Comparison of ENCODE assay signal across 8 mouse cellular contexts in the genomic region with DNA sequence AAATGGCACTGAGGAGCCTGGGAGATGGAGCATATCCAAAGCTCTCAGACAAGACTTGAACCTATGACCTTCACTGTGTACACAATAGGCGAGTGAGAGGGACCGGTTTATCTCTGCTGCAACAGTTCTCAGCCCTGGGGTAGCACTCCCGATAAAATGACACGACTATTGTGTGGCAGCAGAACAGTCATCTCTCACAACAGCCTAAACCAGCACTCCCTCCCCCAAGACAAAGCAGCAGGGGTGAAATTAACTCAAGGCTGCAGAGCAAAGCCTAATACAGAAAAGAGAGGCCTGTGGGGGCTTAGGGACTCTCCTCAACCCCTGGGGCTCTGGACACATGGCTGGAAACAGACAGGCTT. TPM values are rescaled to one million over a fixed set of nuclear protein-coding genes. Genes with fewer than 3 reads are reported as not detected.
DNase-seq lines count a peak whose midpoint lies in the region; ATAC-seq and TF ChIP-seq lines count a peak whose summit lies in the region.

No protein-coding gene starts in this region.

- ATAC-seq in forebrain, embryonic 11.5 days (replicated peaks; ENCODE audit: low FRiP score) = peak; percentile 57
- ATAC-seq in limb, embryonic 14.5 days (ENCODE audit: low FRiP score, low read depth) = no peak

- peak overlapping the region; percentile 99 for H3K9ac ChIP-seq in forebrain, embryonic 11.5 days (ENCODE audit: low read length)
- peak overlapping the region; percentile 99 for H3K9ac ChIP-seq in limb, embryonic 14.5 days (ENCODE audit: low read depth, low read length, severe bottlenecking)

- peak overlapping the region; percentile 89 for H3K27ac ChIP-seq in left cerebral cortex, adult 2 months
- H3K27ac ChIP-seq in bone marrow macrophage, adult 2 months (ENCODE audit: insufficient read depth, low read depth, low read length) = no peak overlapping the region
- peak overlapping the region; percentile 99 for H3K27ac ChIP-seq in forebrain, embryonic 11.5 days (ENCODE audit: low read depth, low read length)
- H3K27ac ChIP-seq in limb, embryonic 14.5 days (replicated peaks; ENCODE audit: low read depth, low read length) = peak overlapping the region; percentile 99

- intact Hi-C loops in left cerebral cortex, adult 2 months (cut with DNase I) = loop anchor here (5.0 kb wide), 2 partner anchors 34 to 129 kb away; no protein-coding TSS in a partner anchor
- intact Hi-C loops in left cerebral cortex, postnatal 36 days (cut with DNase I) = loop anchor here (5.0 kb wide), 3 partner anchors 39 to 129 kb away; no protein-coding TSS in a partner anchor

- no peak for DNase-seq in left cerebral cortex, adult 2 months (ENCODE audit: extremely low spot score in 1 of 2, low spot score in 2 of 2)
- no peak for DNase-seq in left cerebral cortex, postnatal 36 days (ENCODE audit: low spot score in 2 of 2)
- peak; percentile 67 for DNase-seq in forebrain, embryonic 11.5 days (ENCODE audit: low spot score)
- no peak for DNase-seq in limb, embryonic 14.5 days (ENCODE audit: low spot score)
- peak; percentile 30 for DNase-seq in naive thymus-derived CD4-positive, alpha-beta T cell, adult 2 months (ENCODE audit: low read depth)
- DNase-seq in right cerebral cortex, postnatal 4 days = no peak
- no peak for DNase-seq in ovary, postnatal 36 days (ENCODE audit: low spot score)

- TF ChIP-seq POLR2A in bone marrow macrophage, adult 2 months (IDR thresholded peaks at IDR 0.05; ENCODE audit: borderline replicate concordance, low read depth, low read length) = no peak
- TF ChIP-seq POLR2A in limb, embryonic 14.5 days (IDR thresholded peaks at IDR 0.05; ENCODE audit: borderline replicate concordance, extremely low read depth, insufficient read depth, insufficient read length) = no peak

- peak overlapping the region; percentile 92 for H3K4me3 ChIP-seq in left cerebral cortex, adult 2 months
- peak overlapping the region; percentile 61 for H3K4me3 ChIP-seq in bone marrow macrophage, adult 2 months (ENCODE audit: insufficient read depth, low read length)
- H3K4me3 ChIP-seq in forebrain, embryonic 11.5 days (ENCODE audit: low read depth, low read length) = peak overlapping the region; percentile 93
- H3K4me3 ChIP-seq in limb, embryonic 14.5 days (replicated peaks; ENCODE audit: low read length) = peak overlapping the region; percentile 91

- H3K36me3 ChIP-seq in forebrain, embryonic 11.5 days (ENCODE audit: control insufficient read depth, insufficient read depth, low read length) = no peaks in the 10 kb centered on the region
- H3K36me3 ChIP-seq in limb, embryonic 14.5 days (ENCODE audit: control insufficient read depth, insufficient read depth, low read length) = no peaks in the 10 kb centered on the region

- WGBS in forebrain, embryonic 11.5 days = 0% methylated on average over 4 of the region's 4 CpGs
- WGBS in limb, embryonic 14.5 days = 4% methylated on average over 4 of the region's 4 CpGs

- H3K4me2 ChIP-seq in forebrain, embryonic 11.5 days (ENCODE audit: low read depth, low read length, severe bottlenecking) = peak overlapping the region; percentile 63
- peak overlapping the region; percentile 61 for H3K4me2 ChIP-seq in limb, embryonic 14.5 days (replicated peaks; ENCODE audit: low read depth, low read length, severe bottlenecking)

- peaks cover 41% of the 10 kb centered on the region for H3K4me1 ChIP-seq in bone marrow macrophage, adult 2 months (ENCODE audit: control insufficient read depth, insufficient read depth, low read length)
- H3K4me1 ChIP-seq in forebrain, embryonic 11.5 days (replicated peaks; ENCODE audit: control insufficient read depth, insufficient read depth, low read length) = peaks cover 10% of the 10 kb centered on the region
- peaks cover 14% of the 10 kb centered on the region for H3K4me1 ChIP-seq in limb, embryonic 14.5 days (ENCODE audit: control insufficient read depth, insufficient read depth, low read length)

- H3K27me3 ChIP-seq in forebrain, embryonic 11.5 days (ENCODE audit: control insufficient read depth, insufficient read depth, low read length) = no peaks in the 10 kb centered on the region
- no peaks in the 10 kb centered on the region for H3K27me3 ChIP-seq in limb, embryonic 14.5 days (ENCODE audit: control insufficient read depth, insufficient read depth, low read length)

- H3K9me3 ChIP-seq in forebrain, embryonic 11.5 days (ENCODE audit: control insufficient read depth, low read length) = no peaks in the 10 kb centered on the region
- H3K9me3 ChIP-seq in limb, embryonic 14.5 days (ENCODE audit: control insufficient read depth, low read length) = no peaks in the 10 kb centered on the region

- no peak for TF ChIP-seq CTCF in left cerebral cortex, adult 2 months (IDR thresholded peaks at IDR 0.05)
- no peak for TF ChIP-seq CTCF in bone marrow macrophage, adult 2 months (IDR thresholded peaks at IDR 0.05; ENCODE audit: low read depth, low read length)

RNA-seq across cellular contexts. Expression of a gene that starts 1.2 kb away (rescaled TPM):
- total RNA-seq in left cerebral cortex, adult 2 months (2021) = 10 to 100 TPM; 48.5 to 49.1 TPM
- total RNA-seq in left cerebral cortex, postnatal 36 days (2021) = 10 to 100 TPM; 45.2 to 53.4 TPM
- 8.8 and 10.9 TPM in 2 replicates for polyA plus RNA-seq in bone marrow macrophage, adult 2 months (2012; ENCODE audit: insufficient read depth, insufficient read length, missing spikeins)
- polyA plus RNA-seq in forebrain, embryonic 11.5 days (2014; fragmentation: Nextera tagmentation; extraction: Ambion mirVana) = 12.3 and 12.9 TPM in 2 replicates
- 20.3 and 22.0 TPM in 2 replicates for polyA plus RNA-seq in limb, embryonic 14.5 days (2012; rRNA removed)
- 7.3 and 8.8 TPM in 2 replicates for polyA plus RNA-seq in limb, embryonic 14.5 days (2014; fragmentation: Nextera tagmentation; extraction: Ambion mirVana)

Comparison
In these comparisons a context has a peak if more than half of its experiments do, and no peak if none do; other contexts are left out.
1. DNase-seq: peak in forebrain, embryonic 11.5 days (single experiment) and naive thymus-derived CD4-positive, alpha-beta T cell, adult 2 months (single experiment); none in left cerebral cortex, adult 2 months (0 of 2), left cerebral cortex, postnatal 36 days (0 of 2), limb, embryonic 14.5 days (single experiment), right cerebral cortex, postnatal 4 days (single experiment) and ovary, postnatal 36 days (single experiment).
2. Peak in every context shown above with its lines, with median percentiles within 50 percentile points of each other: H3K4me3 ChIP-seq.